Mouse (Mus musculus) ovary, adult 18-20 months (tissue): ENCODE results near the gene Dand5.

ENCODE experiments used
- DNase-seq: peaks from one replicate; pipeline ENCODE4 v3.0.0; 2022; ENCODE audit warnings: low spot score, mixed read lengths

Gene Dand5

GRCm38 (mm10) chr8:84822723-84823122, at the start of gene Dand5:
Gene Dand5 (minus strand): TSS chr8:84822823.
- DNase-seq: no peak

- peak; percentile 57 for DNase-seq
Measured at GRCm38 (mm10) chr8:84871376-84872308, 49.0 kb upstream of the Dand5 start, which contains the start of gene Syce2. Gene Syce2 (plus strand): TSS chr8:84872111.

- peak; percentile 85 for DNase-seq
Measured at GRCm38 (mm10) chr8:84856864-84857441, 34.3 kb upstream of the Dand5 start, which contains the start of gene Farsa. Gene Farsa (plus strand): TSS chr8:84856989.

GRCm38 (mm10) chr8:84856434-84856833, 33.8 kb upstream of the Dand5 start:
- DNase-seq: no peak

- DNase-seq: no peak
Measured at GRCm38 (mm10) chr8:84847684-84848435, 25.2 kb upstream of the Dand5 start.

GRCm38 (mm10) chr8:84846722-84847572, 24.3 kb upstream of the Dand5 start, which contains the start of gene Calr:
Gene Calr (minus strand): TSS chr8:84846934.
- peak; percentile 100 for DNase-seq

- no peak for DNase-seq
Measured at GRCm38 (mm10) chr8:84846094-84846721, 23.6 kb upstream of the Dand5 start.

- DNase-seq: no peak
Measured at GRCm38 (mm10) chr8:84845355-84846093, 22.9 kb upstream of the Dand5 start.

- no peak for DNase-seq
Measured at GRCm38 (mm10) chr8:84844397-84845070, 21.9 kb upstream of the Dand5 start.

GRCm38 (mm10) chr8:84841514-84841913, 18.9 kb upstream of the Dand5 start:
- no peak for DNase-seq

GRCm38 (mm10) chr8:84840248-84840999, 17.8 kb upstream of the Dand5 start, which contains the start of gene Rad23a:
Gene Rad23a (minus strand): TSS chr8:84840665.
- peak; percentile 83 for DNase-seq

- DNase-seq: no peak
Measured at GRCm38 (mm10) chr8:84839875-84840247, 17.2 kb upstream of the Dand5 start.

- no peak for DNase-seq
Measured at GRCm38 (mm10) chr8:84839411-84839810, 16.8 kb upstream of the Dand5 start.

- DNase-seq: no peak
Measured at GRCm38 (mm10) chr8:84838513-84838912, 15.9 kb upstream of the Dand5 start.

- no peak for DNase-seq
Measured at GRCm38 (mm10) chr8:84837912-84838470, 15.4 kb upstream of the Dand5 start.

GRCm38 (mm10) chr8:84837149-84837911, 14.7 kb upstream of the Dand5 start:
- no peak for DNase-seq
